Mouse (Mus musculus): Measurements from ENCODE around the gene Dnm1.

Gene Dnm1

GRCm38 (mm10) chr2:32339912-32340642, 13.1 kb downstream of the Dnm1 start:
- DNase-seq (ENCODE audit: low spot score), result no peak

GRCm38 (mm10) chr2:32335888-32336287, 17.2 kb downstream of the Dnm1 start:
- DNase-seq (ENCODE audit: low spot score), result no peak

- DNase-seq (ENCODE audit: low spot score), result no peak
Observed at GRCm38 (mm10) chr2:32332159-32332558, 21.0 kb downstream of the Dnm1 start.

GRCm38 (mm10) chr2:32329531-32329930, 23.6 kb downstream of the Dnm1 start:
- DNase-seq (ENCODE audit: low spot score), result no peak

- DNase-seq (ENCODE audit: low spot score), result no peak
Observed at GRCm38 (mm10) chr2:32328911-32329460, 24.2 kb downstream of the Dnm1 start.

- no peak for DNase-seq (ENCODE audit: low spot score)
Observed at GRCm38 (mm10) chr2:32327200-32327599, 25.9 kb downstream of the Dnm1 start.

GRCm38 (mm10) chr2:32325342-32325741, 27.8 kb downstream of the Dnm1 start:
- no peak for DNase-seq (ENCODE audit: low spot score)

GRCm38 (mm10) chr2:32324322-32324721, 28.8 kb downstream of the Dnm1 start:
- no peak for DNase-seq (ENCODE audit: low spot score)

- no peak for DNase-seq (ENCODE audit: low spot score)
Observed at GRCm38 (mm10) chr2:32322754-32323741, 30.1 kb downstream of the Dnm1 start.

GRCm38 (mm10) chr2:32321591-32322298, 31.4 kb downstream of the Dnm1 start:
- no peak for DNase-seq (ENCODE audit: low spot score)

- no peak for DNase-seq (ENCODE audit: low spot score)
Observed at GRCm38 (mm10) chr2:32320721-32321120, 32.4 kb downstream of the Dnm1 start.

- no peak for DNase-seq (ENCODE audit: low spot score)
Observed at GRCm38 (mm10) chr2:32319586-32320580, 33.3 kb downstream of the Dnm1 start.

GRCm38 (mm10) chr2:32318709-32319585, 34.2 kb downstream of the Dnm1 start:
- DNase-seq (ENCODE audit: low spot score), result no peak

- DNase-seq (ENCODE audit: low spot score), result peak; percentile 45
Observed at GRCm38 (mm10) chr2:32317791-32318417, 35.2 kb downstream of the Dnm1 start.

GRCm38 (mm10) chr2:32316887-32317656, 36.1 kb downstream of the Dnm1 start:
- no peak for DNase-seq (ENCODE audit: low spot score)

- DNase-seq (ENCODE audit: low spot score), result no peak
Observed at GRCm38 (mm10) chr2:32315751-32316150, 37.4 kb downstream of the Dnm1 start.

- no peak for DNase-seq (ENCODE audit: low spot score)
Observed at GRCm38 (mm10) chr2:32314831-32315230, 38.3 kb downstream of the Dnm1 start.

- DNase-seq (ENCODE audit: low spot score), result peak; percentile 85
Observed at GRCm38 (mm10) chr2:32312318-32312964, 40.7 kb downstream of the Dnm1 start.

Measured in ovary, postnatal 36 days (tissue).